Mouse (Mus musculus) MEL (cell line): ENCODE data around the gene Socs7. TPM values are rescaled to one million over a fixed set of nuclear protein-coding genes. Genes with fewer than 3 reads are reported as not detected.

ENCODE experiments used
- DNase-seq: peaks from one replicate; pipeline ENCODE4 v3.0.0; 2011; ENCODE audit warnings: low read depth, low spot score
- H3K27ac ChIP-seq: 2 replicates; pipeline ENCODE4 v1.5.1; 2012; ENCODE audit warnings: low read depth, mild to moderate bottlenecking, control low read depth, low read length, moderate library complexity; ENCODE audit not compliant: control insufficient read depth
- H3K27me3 ChIP-seq, 2 experiments: fragments of 150-350 bp in 1 of 2; sonication (generic) in 1 of 2; 2 replicates each; pipeline ENCODE4 v1.6.1; 2012; ENCODE audit warnings: low read length in 2 of 2, mild to moderate bottlenecking in 2 of 2, improper control_type of control experiment in 1 of 2, moderate library complexity in 1 of 2; ENCODE audit not compliant: insufficient read depth in 2 of 2, control insufficient read depth in 1 of 2
- H3K36me3 ChIP-seq, 2 experiments: 2 replicates each; pipeline ENCODE4 v1.6.1; 2012 to 2014; ENCODE audit warnings: low read length in 2 of 2, improper control_type of control experiment in 1 of 2, inconsistent platforms in 1 of 2, mild to moderate bottlenecking in 1 of 2; ENCODE audit not compliant: insufficient read depth in 2 of 2, control insufficient read depth in 1 of 2
- H3K4me1 ChIP-seq, 2 experiments: fragments of 150-350 bp in 1 of 2; sonication (generic) in 1 of 2; 2 replicates each; pipeline ENCODE4 v1.6.1; 2012; ENCODE audit warnings: low read length in 2 of 2, improper control_type of control experiment in 1 of 2, mild to moderate bottlenecking in 1 of 2; ENCODE audit not compliant: insufficient read depth in 2 of 2, control insufficient read depth in 1 of 2
- H3K4me3 ChIP-seq, 2 experiments: fragments of 150-350 bp in 1 of 2; sonication (generic) in 1 of 2; 2 replicates each; pipeline ENCODE4 v1.5.1; 2012; ENCODE audit warnings: low read depth in 2 of 2, low read length in 2 of 2, mild to moderate bottlenecking in 2 of 2, moderate library complexity in 2 of 2, control low read depth in 1 of 2, improper control_type of control experiment in 1 of 2; ENCODE audit not compliant: control insufficient read depth in 1 of 2, insufficient read depth in 1 of 2
- H3K79me2 ChIP-seq: 2 replicates; pipeline ENCODE4 v1.6.1; 2012; ENCODE audit warnings: mild to moderate bottlenecking, low read length, moderate library complexity; ENCODE audit not compliant: control insufficient read depth, poor library complexity, insufficient read depth
- H3K9ac ChIP-seq: 2 replicates; pipeline ENCODE4 v1.6.1; 2012; ENCODE audit warnings: low read depth, mild to moderate bottlenecking, control low read depth, low read length, moderate library complexity; ENCODE audit not compliant: control insufficient read depth, poor library complexity, severe bottlenecking
- H3K9me3 ChIP-seq: fragments of 150-350 bp; sonication (generic); replicated peaks from 2 replicates; pipeline ENCODE4 v1.6.1; 2012; ENCODE audit warnings: mild to moderate bottlenecking, low read length, improper control_type of control experiment, moderate library complexity; ENCODE audit not compliant: insufficient read depth
- CHD2 ChIP-seq: IDR thresholded peaks from 2 replicates; pipeline ENCODE4 v1.6.1; 2011; ENCODE audit warnings: low read length, improper control_type of control experiment
- CTCF ChIP-seq, 3 experiments: IDR thresholded peaks in 2 of 3; conservative IDR thresholded peaks in 1 of 3; 2 replicates each; pipeline ENCODE4 v1.5.1; 2011 to 2012; ENCODE audit warnings: low read length in 3 of 3, low read depth in 2 of 3, mild to moderate bottlenecking in 2 of 3, improper control_type of control experiment in 1 of 3, inconsistent platforms in 1 of 3, mixed read lengths in 1 of 3, moderate library complexity in 1 of 3; ENCODE audit not compliant: control insufficient read depth in 1 of 3, insufficient read depth in 1 of 3, poor library complexity in 1 of 3, severe bottlenecking in 1 of 3
- EP300 ChIP-seq, 2 experiments: IDR thresholded peaks; 2 replicates each; pipeline ENCODE4 v1.6.1; 2011; ENCODE audit warnings: improper control_type of control experiment in 2 of 2, low read length in 2 of 2, low read depth in 1 of 2, mild to moderate bottlenecking in 1 of 2
- GABPA ChIP-seq: IDR thresholded peaks from 2 replicates; pipeline ENCODE4 v1.6.1; 2012; ENCODE audit warnings: low read depth, mild to moderate bottlenecking, inconsistent platforms, low read length, improper control_type of control experiment, moderate library complexity
- JUND ChIP-seq: IDR thresholded peaks from 2 replicates; pipeline ENCODE4 v1.6.1; 2011; ENCODE audit warnings: low read depth, mild to moderate bottlenecking, improper control_type of control experiment, low read length
- KAT2A ChIP-seq: conservative IDR thresholded peaks from 2 replicates; pipeline ENCODE4 v1.6.1; 2012; ENCODE audit warnings: low read depth, low read length, improper control_type of control experiment, inconsistent platforms
- MAFK ChIP-seq: IDR thresholded peaks from 2 replicates; pipeline ENCODE4 v1.6.1; 2011; ENCODE audit warnings: low read depth, mild to moderate bottlenecking, low read length, improper control_type of control experiment, borderline replicate concordance
- MAX ChIP-seq: IDR thresholded peaks from 2 replicates; pipeline ENCODE4 v1.6.1; 2011; ENCODE audit warnings: low read length, improper control_type of control experiment
- MAZ ChIP-seq: IDR thresholded peaks from 2 replicates; pipeline ENCODE4 v1.6.1; 2012; ENCODE audit warnings: low read depth, mild to moderate bottlenecking, inconsistent platforms, low read length, improper control_type of control experiment
- MEF2A ChIP-seq: IDR thresholded peaks from 2 replicates; pipeline ENCODE4 v1.6.1; 2014; ENCODE audit warnings: low read depth, mild to moderate bottlenecking, inconsistent platforms, low read length, improper control_type of control experiment; ENCODE audit not compliant: poor library complexity, insufficient replicate concordance, severe bottlenecking; ENCODE audit errors: extremely low read depth
- MXI1 ChIP-seq: IDR thresholded peaks from 2 replicates; pipeline ENCODE4 v1.6.1; 2011; ENCODE audit warnings: mild to moderate bottlenecking, low read depth, low read length, improper control_type of control experiment
- MYC ChIP-seq: IDR thresholded peaks from 2 replicates; pipeline ENCODE4 v1.6.1; 2011; ENCODE audit warnings: low read depth, mild to moderate bottlenecking, low read length, improper control_type of control experiment, moderate library complexity
- NRF1 ChIP-seq: IDR thresholded peaks from 2 replicates; pipeline ENCODE4 v1.6.1; 2014; ENCODE audit warnings: low read depth, mild to moderate bottlenecking, inconsistent platforms, low read length, improper control_type of control experiment, moderate library complexity; ENCODE audit not compliant: poor library complexity, insufficient read depth, severe bottlenecking
- POLR2A ChIP-seq, 2 experiments: IDR thresholded peaks; 2 replicates each; pipeline ENCODE4 v1.6.1; 2011 to 2012; ENCODE audit warnings: low read length in 2 of 2, mild to moderate bottlenecking in 2 of 2, control low read depth in 1 of 2, improper control_type of control experiment in 1 of 2, low read depth in 1 of 2, moderate library complexity in 1 of 2; ENCODE audit not compliant: control insufficient read depth in 1 of 2, insufficient read depth in 1 of 2, poor library complexity in 1 of 2
- POLR2AphosphoS2 ChIP-seq: IDR thresholded peaks from 2 replicates; pipeline ENCODE4 v1.6.1; 2011; ENCODE audit warnings: low read length, improper control_type of control experiment
- POLR2AphosphoS5 ChIP-seq: IDR thresholded peaks from 2 replicates; pipeline ENCODE4 v1.6.1; 2012; ENCODE audit warnings: low read depth, borderline replicate concordance, mild to moderate bottlenecking, inconsistent platforms, low read length, moderate library complexity, mixed read lengths
- RAD21 ChIP-seq: IDR thresholded peaks from 2 replicates; pipeline ENCODE4 v1.6.1; 2011; ENCODE audit warnings: mild to moderate bottlenecking, low read depth, low read length, improper control_type of control experiment
- SMC3 ChIP-seq: IDR thresholded peaks from 2 replicates; pipeline ENCODE4 v1.6.1; 2011; ENCODE audit warnings: low read depth, low read length, improper control_type of control experiment
- TAL1 ChIP-seq: IDR thresholded peaks from 2 replicates; pipeline ENCODE4 v1.6.1; 2012; ENCODE audit warnings: mild to moderate bottlenecking, inconsistent platforms, low read length, moderate library complexity, mixed read lengths
- USF1 ChIP-seq: IDR thresholded peaks from 2 replicates; pipeline ENCODE4 v1.6.1; 2014; ENCODE audit warnings: low read depth, mild to moderate bottlenecking, inconsistent platforms, low read length, improper control_type of control experiment, moderate library complexity
- USF2 ChIP-seq, 2 experiments: IDR thresholded peaks; 2 replicates each; pipeline ENCODE4 v1.6.1; 2011 to 2012; ENCODE audit warnings: improper control_type of control experiment in 2 of 2, low read length in 2 of 2, borderline replicate concordance in 1 of 2, inconsistent platforms in 1 of 2, low read depth in 1 of 2, mild to moderate bottlenecking in 1 of 2; ENCODE audit not compliant: insufficient read depth in 1 of 2
- ZC3H11A ChIP-seq: IDR thresholded peaks from 2 replicates; pipeline ENCODE4 v1.6.1; 2012; ENCODE audit warnings: low read depth, mild to moderate bottlenecking, inconsistent platforms, low read length, improper control_type of control experiment
- ZKSCAN1 ChIP-seq: IDR thresholded peaks from 2 replicates; pipeline ENCODE4 v1.6.1; 2012; ENCODE audit warnings: low read depth, mild to moderate bottlenecking, inconsistent platforms, low read length, improper control_type of control experiment, moderate library complexity
- ZMIZ1 ChIP-seq: IDR thresholded peaks from 2 replicates; pipeline ENCODE4 v1.6.1; 2012; ENCODE audit warnings: low read depth, mild to moderate bottlenecking, inconsistent platforms, low read length, improper control_type of control experiment, moderate library complexity
- ZNF384 ChIP-seq: IDR thresholded peaks from 2 replicates; pipeline ENCODE4 v1.6.1; 2012; ENCODE audit warnings: low read depth, mild to moderate bottlenecking, inconsistent platforms, low read length, improper control_type of control experiment
- polyA plus RNA-seq, 2 experiments: library from polyadenylated mRNA; stranded (reverse) in 1 of 2; unstranded in 1 of 2; fragments of >175 nt in 1 of 2; fragments of >200 nt in 1 of 2; gene quantifications; 2 replicates each; pipeline versions ENCODE4 v1.2.1 to v1.2.4; 2012; ENCODE audit warnings: low replicate concordance in 2 of 2, low read depth in 1 of 2; ENCODE audit not compliant: insufficient read length in 2 of 2, insufficient read depth in 1 of 2, missing spikeins in 1 of 2
- total RNA-seq: library from RNA; depleted of rRNA; stranded (reverse); fragments of 300-350 nt; gene quantifications from 2 replicates; pipeline ENCODE4 v1.2.3, GENCODE M21; 2012

Gene Socs7
- total and polyA plus RNA-seq, 3 experiments: 19.3 to 21.0 TPM; not detected in 1

DNA sequence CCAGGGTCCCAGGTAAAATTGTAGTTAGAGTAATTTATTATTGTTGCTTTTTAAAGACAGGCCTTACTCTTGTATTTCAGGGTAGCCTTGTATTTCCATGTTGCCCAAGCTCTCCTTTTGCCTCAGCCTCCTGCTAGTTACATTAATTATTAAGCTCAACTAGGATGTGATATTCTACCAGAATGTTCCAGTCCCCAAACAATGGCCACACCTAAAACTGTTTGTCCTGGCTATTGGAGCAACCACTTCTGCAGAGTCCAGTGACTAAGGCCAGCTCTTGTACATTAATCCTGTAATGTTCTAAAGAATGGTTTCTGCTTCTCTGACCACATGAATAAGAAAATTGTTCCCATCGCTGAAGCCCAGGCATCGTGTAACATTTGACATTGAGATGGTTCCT, 20.7 kb downstream of the Socs7 start:
- TF ChIP-seq GABPA (no peak), TAL1 (no peak), MEF2A (no peak), NRF1 (no peak), USF1 (no peak), JUND (no peak), ZMIZ1 (no peak), MYC (no peak), MXI1 (no peak), KAT2A (no peak), ZKSCAN1 (no peak), EP300 (IDR thresholded peaks at IDR 0.05; ENCODE audit: low read depth in 1 of 2, low read length in 2 of 2) (no peak), CTCF (IDR thresholded peaks at IDR 0.05 in 2 of 3, conservative IDR thresholded peaks at IDR 0.05 in 1 of 3; ENCODE audit: control insufficient read depth in 1 of 3, insufficient read depth in 1 of 3, low read depth in 2 of 3, low read length in 3 of 3, poor library complexity in 1 of 3, severe bottlenecking in 1 of 3) (no peak), RAD21 (no peak), POLR2AphosphoS2 (no peak), USF2 (IDR thresholded peaks at IDR 0.05; ENCODE audit: borderline replicate concordance in 1 of 2, insufficient read depth in 1 of 2, low read depth in 1 of 2, low read length in 2 of 2) (no peak), ZC3H11A (no peak), POLR2AphosphoS5 (no peak), SMC3 (no peak), MAZ (no peak)
- no peak for DNase-seq
- Histone ChIP-seq H3K36me3 (peaks cover 0 to 32% of the 10 kb centered on the region in 2 experiments; a peak in 2 of 4 replicates), H3K4me1 (no peaks in the 10 kb centered on the region), H3K9ac (no peak overlapping the region), H3K9me3 (no peaks in the 10 kb centered on the region), H3K79me2 (no peaks in the 10 kb centered on the region), H3K27ac (no peak overlapping the region), H3K27me3 (no peaks in the 10 kb centered on the region), H3K4me3 (no peak overlapping the region)

DNA sequence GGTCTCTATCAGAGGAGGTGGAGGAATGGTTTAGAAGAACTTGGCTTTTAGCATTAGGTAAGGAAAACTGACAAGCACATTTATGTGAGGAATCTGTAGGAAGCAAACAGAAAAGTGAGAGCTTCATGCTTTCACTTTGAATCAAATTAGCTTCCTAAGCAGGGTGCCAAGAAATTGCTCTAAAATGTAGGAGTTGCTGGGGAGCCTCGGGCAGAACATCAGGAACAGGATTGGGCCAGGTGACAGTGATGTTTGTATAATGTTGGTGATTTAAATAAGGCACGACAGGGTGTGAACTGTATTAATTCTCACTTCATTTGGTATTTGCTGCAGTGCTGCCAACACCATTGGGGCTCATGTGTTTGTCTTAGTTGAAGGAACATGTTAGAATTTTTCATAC, 21.4 kb downstream of the Socs7 start:
- no peaks in the 10 kb centered on the region for H3K4me1 ChIP-seq
- peaks cover 0 to 32% of the 10 kb centered on the region in 2 experiments; a peak in 2 of 4 replicates for H3K36me3 ChIP-seq
- TF ChIP-seq SMC3 (no peak), CHD2 (no peak), MAFK (no peak), GABPA (no peak), USF1 (no peak), MAX (no peak), ZNF384 (no peak), POLR2A (IDR thresholded peaks at IDR 0.05; ENCODE audit: control insufficient read depth in 1 of 2, insufficient read depth in 1 of 2, low read depth in 1 of 2, low read length in 2 of 2, poor library complexity in 1 of 2) (no peak)
- no peaks in the 10 kb centered on the region for H3K27me3 ChIP-seq
- no peak overlapping the region for H3K9ac ChIP-seq
- H3K27ac ChIP-seq: no peak overlapping the region
- no peak for DNase-seq
- no peaks in the 10 kb centered on the region for H3K79me2 ChIP-seq
- no peaks in the 10 kb centered on the region for H3K9me3 ChIP-seq
- no peak overlapping the region for H3K4me3 ChIP-seq
